Mouse (Mus musculus) kidney, postnatal 4 days (tissue): ENCODE measurements around the gene Olfr642.

Source experiments
- DNase-seq, 2 experiments: peaks; one replicate each; pipeline ENCODE4 v3.0.0; 2021; ENCODE audit warnings: mixed read lengths in 2 of 2

The Olfr642 gene

DNA sequence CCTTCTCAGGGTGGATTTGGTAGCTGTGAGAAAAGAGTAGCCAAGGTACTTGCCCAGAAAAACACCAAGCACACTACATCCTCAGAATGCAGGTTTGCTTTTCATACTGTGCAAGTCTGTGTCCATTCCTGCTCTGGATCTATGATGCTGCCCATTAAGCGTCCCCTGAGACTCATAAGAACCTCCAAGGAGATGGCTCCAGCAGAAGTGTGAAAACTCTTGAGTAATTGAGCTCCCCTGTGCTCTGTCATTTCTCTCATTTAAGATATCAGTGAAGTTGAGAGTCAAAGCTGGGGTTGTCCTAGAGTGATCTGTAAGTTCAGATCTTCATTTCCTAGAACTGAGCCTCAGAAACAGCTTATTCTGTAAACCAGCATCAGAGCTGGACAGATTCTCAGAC, at the start of gene Olfr642:
Olfr642 (minus strand) TSS at position 101 of the 400 bp plus-strand sequence.
- no peak for DNase-seq

DNA sequence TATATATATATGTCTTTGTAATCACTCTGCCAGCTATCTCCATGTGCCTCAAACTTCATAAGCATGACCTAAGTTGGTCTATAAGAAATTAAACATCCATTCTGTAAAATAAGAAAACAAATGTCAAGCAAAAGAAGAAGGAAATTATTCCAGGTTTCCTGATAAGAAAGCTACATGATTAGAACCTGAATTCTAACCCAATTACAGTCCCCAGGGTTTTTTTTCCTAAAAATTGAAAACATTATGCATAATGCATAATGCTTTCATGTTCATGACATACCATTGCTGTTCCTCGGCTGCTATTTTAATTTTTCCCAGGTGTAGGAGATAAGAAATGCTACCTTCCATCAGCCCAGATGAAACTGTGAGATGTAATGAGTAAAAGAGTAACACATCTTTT, 32.9 kb upstream of the Olfr642 start, which contains the start of gene Olfr645:
Olfr645 (minus strand) TSS at position 101 of the 400 bp plus-strand sequence.
- DNase-seq: no peak

DNA sequence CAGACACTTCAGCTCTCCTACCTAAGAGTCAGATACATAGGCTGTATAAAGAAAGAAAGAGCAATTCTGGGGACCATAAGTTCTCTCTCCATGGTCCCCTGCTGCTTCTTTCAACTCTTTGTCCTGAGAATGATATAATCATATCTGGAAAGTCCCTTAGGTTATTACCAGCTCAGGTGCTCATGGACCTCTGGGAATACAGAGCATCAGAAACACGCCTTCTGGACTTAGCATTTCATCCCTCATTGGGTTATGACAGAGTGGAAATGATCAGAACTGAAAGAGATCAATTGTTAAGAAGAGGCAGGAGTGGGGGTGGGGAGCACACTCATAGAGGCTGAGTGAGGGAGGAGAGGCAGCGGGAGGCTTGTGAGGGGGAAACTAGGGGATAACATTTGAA, 19.3 kb upstream of the Olfr642 start, which contains the start of gene Olfr644:
Olfr644 (minus strand) TSS at position 101 of the 400 bp plus-strand sequence.
- no peak for DNase-seq

DNA sequence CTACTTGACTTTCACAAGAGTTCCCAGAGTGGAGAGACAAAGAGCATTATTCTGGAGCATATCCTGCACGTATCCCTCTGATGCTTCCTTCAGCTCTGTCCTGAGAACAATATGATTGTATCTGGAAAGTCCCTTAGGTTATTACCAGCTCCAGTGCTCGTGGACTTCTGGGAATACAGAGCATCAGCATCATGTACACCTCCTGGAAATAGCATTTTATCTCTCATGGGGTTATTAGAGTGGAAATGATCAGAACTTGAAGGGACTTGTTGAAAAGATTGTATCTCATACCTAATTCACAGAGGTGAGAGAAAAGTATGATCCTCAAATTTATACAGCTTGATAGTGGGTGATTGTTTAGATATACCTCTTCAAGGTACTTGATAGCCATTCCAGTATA, 8.9 kb upstream of the Olfr642 start, which contains the start of gene 4930516K23Rik:
4930516K23Rik (minus strand) TSS at position 101 of the 400 bp plus-strand sequence.
- no peak for DNase-seq

DNA sequence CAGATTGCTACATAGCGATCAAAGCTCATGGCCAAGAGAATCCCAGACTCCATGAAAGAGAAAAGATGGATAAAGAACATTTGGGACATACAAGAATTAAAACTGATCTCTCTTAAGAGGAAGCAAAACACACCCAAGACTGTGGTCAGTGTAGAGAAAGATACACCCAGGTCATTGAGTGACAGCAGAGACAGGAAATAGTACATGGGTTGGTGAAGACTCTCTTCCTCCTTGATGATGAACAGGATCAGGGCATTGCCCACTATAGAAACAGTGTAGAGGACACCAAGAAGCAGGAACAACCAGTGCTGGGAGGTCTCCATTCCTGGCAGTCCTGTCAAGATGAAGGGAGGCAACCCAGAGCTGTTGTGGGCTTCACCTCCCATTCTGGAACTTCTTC, 6.7 kb upstream of the Olfr642 start:
- DNase-seq: no peak

DNA sequence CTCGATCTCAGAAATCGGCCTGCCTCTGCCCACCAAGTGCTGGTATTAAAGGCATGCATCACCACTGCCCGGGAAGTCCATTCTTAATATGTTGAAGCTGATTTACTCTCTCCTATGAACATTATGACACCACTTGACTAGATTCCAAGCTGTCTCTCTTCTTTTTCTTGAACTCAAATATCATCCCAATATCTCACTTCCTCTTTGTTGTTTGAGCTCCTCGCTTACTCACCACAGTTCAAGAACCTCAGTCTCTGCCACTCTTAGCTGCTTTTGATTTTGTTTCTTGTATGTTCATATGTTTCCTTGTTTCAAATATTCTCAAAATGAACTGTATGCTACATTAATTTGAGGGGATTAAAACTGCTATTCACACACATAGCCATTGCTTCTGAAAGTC, 1.7 kb downstream of the Olfr642 start:
- DNase-seq: no peak

DNA sequence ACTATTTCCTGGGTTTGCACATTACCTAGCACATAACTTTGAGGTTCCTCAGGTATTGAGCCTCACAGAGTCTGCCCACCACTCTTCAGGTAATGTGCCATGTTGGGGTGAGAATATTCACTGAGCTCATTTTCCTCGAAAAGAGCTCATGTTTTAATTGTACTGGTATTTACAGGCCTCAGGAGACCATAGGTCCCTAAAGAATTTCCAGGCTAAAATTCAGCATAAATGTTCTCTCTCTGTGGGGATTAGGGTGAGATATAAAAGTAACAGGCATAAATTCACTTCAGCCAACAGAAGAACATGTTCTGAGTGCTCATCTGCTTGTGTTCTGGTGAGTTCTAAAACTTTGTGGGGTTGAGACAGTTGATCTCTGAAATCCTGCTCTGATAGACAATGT, 17.3 kb downstream of the Olfr642 start, which contains the start of gene Olfr641:
Olfr641 (plus strand) TSS at position 301 of the 400 bp plus-strand sequence.
- DNase-seq: no peak

DNA sequence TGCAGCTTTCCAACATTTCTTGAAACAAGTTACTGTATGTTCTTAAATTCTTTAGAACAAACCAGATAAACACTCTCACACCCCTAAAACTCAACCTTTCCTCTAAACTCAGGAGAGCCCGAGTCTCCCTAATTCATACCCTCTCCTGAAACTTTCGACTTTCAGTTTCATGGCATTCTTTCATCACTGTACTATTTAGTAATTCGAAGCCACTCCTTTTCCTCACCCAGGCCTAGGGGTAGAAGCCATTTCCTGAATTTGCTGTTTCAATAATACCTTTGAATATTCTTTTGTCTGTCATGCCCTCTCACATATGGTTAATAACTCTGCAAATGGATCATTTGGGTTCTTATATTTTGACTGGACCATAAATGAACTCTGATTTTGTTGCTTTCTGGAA, 25.5 kb downstream of the Olfr642 start:
- no peak for DNase-seq

DNA sequence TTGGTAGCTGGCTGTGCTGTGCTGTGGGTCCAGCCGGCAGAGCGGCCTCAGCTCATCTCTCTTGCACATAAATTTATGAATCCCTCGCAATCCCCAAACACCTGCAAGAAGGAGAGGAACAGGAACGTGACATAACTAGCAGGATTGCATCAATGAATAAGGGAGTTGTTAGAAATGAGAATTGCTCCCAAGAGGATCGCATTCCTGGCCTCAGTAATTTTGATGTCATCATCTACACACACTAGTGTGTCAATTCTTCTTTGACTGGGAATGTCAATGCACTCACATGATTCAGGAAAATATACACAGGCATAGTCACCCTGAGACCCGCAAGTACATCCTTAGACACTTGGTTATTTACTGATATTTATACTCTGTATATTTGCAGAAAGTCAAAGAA, 27.0 kb downstream of the Olfr642 start, which contains the start of gene Olfr640:
Olfr640 (minus strand) TSS at position 101 of the 400 bp plus-strand sequence.
- no peak for DNase-seq

DNA sequence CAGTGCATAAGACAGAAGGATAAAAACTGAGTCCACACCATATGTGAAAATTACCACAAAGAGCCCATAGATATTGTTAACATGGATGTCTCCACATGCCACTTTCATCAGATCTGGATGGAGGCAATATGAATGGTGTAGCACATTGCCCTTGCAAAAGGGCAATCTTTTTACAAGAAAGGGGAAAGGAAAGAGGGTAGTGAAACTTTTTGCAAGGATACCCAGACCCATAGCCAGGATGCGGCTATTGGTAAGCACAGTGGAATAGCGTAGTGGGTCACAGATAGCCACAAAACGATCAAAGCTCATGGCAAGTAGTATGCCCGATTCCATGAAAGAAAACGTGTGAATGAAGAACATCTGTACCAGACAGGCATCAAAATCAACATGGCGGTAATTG, 30.8 kb downstream of the Olfr642 start:
- DNase-seq: no peak

DNA sequence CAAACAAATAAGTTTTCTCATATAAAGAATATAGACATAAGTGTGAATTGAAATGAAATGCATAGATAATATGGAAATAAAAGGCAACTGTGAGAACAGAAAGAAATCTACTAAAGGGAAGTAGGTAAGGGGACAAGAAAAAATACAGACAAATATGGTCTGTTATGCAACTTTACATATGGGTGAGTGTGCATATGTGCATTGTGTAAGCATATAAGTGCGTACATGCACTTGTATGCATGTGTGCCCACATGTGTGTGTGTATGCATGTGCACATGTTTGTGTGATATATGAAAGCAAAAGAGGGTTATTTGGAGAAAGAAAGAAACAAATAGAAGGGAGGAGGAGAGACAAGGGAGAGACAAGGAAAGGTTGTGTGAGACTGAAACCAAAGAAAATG, 33.5 kb downstream of the Olfr642 start:
- no peak for DNase-seq

DNA sequence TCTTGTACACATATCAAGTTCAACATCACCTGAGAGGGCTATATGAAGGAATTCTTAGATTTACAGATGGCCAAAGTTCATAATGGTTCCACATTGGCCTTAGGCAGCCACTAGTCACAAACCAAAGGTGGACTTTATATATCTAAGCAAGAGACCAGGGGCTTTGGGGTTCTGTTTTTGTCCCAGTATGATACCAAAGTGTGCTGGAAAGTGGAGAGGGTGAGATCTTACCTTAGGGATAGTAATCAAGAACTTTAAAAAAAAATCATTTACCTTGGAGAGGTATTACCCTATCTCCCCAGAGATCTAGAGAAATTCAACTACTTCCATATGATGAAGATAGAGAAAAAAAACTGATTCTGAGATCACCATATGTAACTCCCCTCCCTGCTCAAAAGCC, 35.3 kb downstream of the Olfr642 start, which contains the start of gene Olfr639:
Olfr639 (minus strand) TSS at position 101 of the 400 bp plus-strand sequence.
- no peak for DNase-seq

DNA sequence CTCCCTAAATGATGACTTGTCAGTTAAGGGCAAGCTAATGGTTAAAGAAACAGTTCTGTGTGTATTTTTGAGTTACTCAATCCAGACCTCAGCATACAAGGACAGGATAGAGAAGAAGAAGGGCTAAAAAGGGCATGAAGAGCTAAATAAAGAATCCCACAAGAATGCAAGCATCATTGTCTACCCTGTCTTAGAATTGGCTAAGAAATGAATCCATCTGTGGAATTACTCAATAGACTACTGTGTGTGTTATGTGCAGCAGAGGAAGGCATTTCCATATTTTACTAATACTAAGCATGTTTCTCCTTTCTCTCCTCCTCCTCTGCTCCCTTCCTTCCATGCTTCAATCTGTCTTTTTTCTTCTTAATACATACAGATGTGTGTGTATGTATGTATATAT, 53.3 kb downstream of the Olfr642 start:
- DNase-seq: no peak

DNA sequence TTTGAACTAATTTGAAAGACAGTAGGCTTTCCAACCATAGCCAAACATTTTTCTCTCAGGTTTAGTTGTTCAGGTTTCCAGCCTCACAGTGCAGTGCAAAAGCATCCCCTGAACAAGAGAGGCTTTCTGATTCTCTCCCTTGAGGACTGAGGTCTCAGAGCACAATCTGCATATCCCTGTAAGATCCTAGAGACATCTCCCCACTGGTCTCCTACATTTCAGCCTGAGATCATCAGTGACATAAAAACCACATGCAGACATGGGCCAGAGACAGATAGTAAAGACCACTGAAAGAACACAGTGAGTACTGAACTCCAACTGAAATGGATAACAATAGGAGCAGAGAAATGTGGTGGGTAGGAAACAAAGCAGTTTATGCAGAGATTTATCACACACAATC, 54.0 kb downstream of the Olfr642 start, which contains the start of gene Olfr638:
Olfr638 (plus strand) TSS at position 301 of the 400 bp plus-strand sequence.
- no peak for DNase-seq
